Mouse (Mus musculus): Measurements from ENCODE around the gene Dtnb. TPM values are rescaled to one million over a fixed set of nuclear protein-coding genes. Genes with fewer than 3 reads are reported as not detected.

The Dtnb gene
- polyA plus RNA-seq, 1 experiment from 2014 or later: 36.8 TPM

DNA sequence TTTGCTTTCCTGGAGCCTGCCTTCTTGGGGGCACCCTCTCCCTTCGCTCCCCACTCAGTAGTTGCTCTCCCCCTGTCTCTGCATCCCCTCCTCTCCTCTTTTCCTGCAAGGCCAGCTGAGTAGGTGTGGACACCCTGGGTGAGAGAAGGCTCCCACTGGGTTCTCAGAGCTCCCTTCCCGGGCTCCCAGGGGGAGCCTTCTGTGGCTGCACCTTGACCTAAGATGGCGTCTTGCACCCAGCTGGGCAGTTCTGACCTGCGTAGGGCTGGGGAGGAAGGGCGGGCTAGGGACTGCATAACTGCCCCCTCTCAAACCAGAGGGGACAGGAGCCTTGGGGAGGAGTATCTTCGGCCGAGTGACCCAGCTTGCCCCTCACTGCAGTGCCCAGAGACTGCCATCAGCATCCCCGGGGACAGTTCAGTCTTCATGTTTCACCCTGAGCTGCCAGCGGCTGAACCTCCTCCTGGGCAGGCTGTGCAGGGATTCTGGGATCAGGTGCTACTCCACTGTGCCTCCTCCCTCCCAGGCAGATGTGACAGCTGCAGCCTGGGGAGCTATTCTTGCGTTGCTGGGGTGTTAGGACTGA lies 236.3 kb downstream of the Dtnb start:
- H3K27me3 ChIP-seq (replicated peaks; ENCODE audit: control insufficient read depth, insufficient read depth, low read length): no peaks in the 10 kb centered on the region
- peak overlapping the region; percentile 69 for H3K4me2 ChIP-seq (ENCODE audit: low read length)
- H3K9me3 ChIP-seq (ENCODE audit: control insufficient read depth, low read length): no peaks in the 10 kb centered on the region
- H3K4me1 ChIP-seq (replicated peaks; ENCODE audit: control insufficient read depth, insufficient read depth, low read length): peaks cover 40% of the 10 kb centered on the region
- H3K9ac ChIP-seq (replicated peaks; ENCODE audit: low read depth, low read length): peak overlapping the region; percentile 79
- H3K36me3 ChIP-seq (ENCODE audit: control insufficient read depth, insufficient read depth): no peaks in the 10 kb centered on the region
- ATAC-seq: peak; percentile 11; the same call in 1 of the 2 replicates
- H3K4me3 ChIP-seq (replicated peaks; ENCODE audit: low read length): peak overlapping the region; percentile 77
- 3% methylated on average over 10 of the region's 10 CpGs for WGBS
- H3K27ac ChIP-seq (ENCODE audit: low read length): peak overlapping the region; percentile 68

DNA sequence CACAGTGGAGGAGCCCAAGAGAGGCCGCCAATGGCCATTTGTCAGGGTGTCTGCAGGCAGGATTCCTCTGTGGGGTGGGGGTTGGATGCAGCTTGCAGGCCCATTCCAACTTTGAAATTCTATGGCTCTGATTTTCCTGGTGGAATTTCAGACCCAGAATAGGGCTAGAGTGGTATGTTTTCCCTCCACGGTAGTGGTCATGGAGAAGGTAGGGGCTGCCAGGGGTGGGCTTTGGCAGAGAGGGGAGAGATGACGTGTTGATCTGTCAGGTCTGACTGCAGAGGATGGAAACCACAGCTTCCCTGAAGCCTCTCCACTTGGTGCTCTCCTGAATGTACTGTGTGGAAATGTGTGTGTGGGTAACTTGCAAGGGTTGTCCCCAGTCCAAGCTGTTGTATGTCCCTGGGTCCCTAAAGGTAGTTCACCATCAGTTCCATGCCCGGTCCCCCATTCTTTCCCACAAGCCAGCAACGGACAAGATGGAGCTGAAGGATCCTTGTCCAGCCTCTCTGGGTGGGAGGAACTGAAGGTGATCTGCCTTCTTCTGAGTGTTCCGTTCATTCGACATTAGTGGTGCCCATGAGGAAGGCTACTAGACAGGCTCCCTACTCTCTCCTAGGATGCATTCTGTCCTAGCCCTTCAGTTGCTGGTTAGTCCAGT lies 237.5 kb downstream of the Dtnb start:
- Histone ChIP-seq H3K27me3 (replicated peaks; ENCODE audit: control insufficient read depth, insufficient read depth, low read length) (no peaks in the 10 kb centered on the region), H3K4me1 (replicated peaks; ENCODE audit: control insufficient read depth, insufficient read depth, low read length) (peaks cover 40% of the 10 kb centered on the region), H3K36me3 (ENCODE audit: control insufficient read depth, insufficient read depth) (no peaks in the 10 kb centered on the region), H3K9ac (replicated peaks; ENCODE audit: low read depth, low read length) (no peak overlapping the region), H3K27ac (ENCODE audit: low read length) (no peak overlapping the region), H3K4me3 (replicated peaks; ENCODE audit: low read length) (no peak overlapping the region), H3K4me2 (ENCODE audit: low read length) (no peak overlapping the region), H3K9me3 (ENCODE audit: control insufficient read depth, low read length) (no peaks in the 10 kb centered on the region)
- ATAC-seq: no peak
- WGBS: 77% methylated on average over 7 of the region's 7 CpGs

DNA sequence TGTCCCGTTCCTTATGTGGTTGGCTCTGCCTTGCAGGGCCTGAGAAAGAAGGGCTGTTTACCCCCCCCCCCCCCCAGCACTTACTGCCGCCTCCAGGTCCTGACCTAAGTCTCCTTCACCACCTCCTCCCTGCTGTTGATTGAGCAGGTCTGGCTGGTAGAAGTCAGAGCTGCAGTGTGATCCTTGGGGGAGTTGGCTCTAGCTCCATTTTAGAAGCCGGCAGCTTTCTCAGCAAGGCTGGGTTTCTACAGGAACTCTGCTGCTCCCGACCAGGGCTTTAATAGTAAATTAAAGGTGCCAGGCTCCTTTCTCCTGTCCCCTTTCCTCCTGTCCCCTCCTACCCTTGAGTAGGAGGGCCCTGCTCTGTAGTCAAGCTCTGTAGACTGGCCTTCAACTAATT lies 238.3 kb downstream of the Dtnb start:
- no peak overlapping the region for H3K27ac ChIP-seq (ENCODE audit: low read length)
- no peaks in the 10 kb centered on the region for H3K36me3 ChIP-seq (ENCODE audit: control insufficient read depth, insufficient read depth)
- WGBS: 44% methylated on average over 3 of the region's 4 CpGs
- H3K9me3 ChIP-seq (ENCODE audit: control insufficient read depth, low read length): no peaks in the 10 kb centered on the region
- no peak overlapping the region for H3K4me3 ChIP-seq (replicated peaks; ENCODE audit: low read length)
- no peak for ATAC-seq
- H3K27me3 ChIP-seq (replicated peaks; ENCODE audit: control insufficient read depth, insufficient read depth, low read length): no peaks in the 10 kb centered on the region
- H3K4me2 ChIP-seq (ENCODE audit: low read length): no peak overlapping the region
- H3K4me1 ChIP-seq (replicated peaks; ENCODE audit: control insufficient read depth, insufficient read depth, low read length): peaks cover 40% of the 10 kb centered on the region
- H3K9ac ChIP-seq (replicated peaks; ENCODE audit: low read depth, low read length): no peak overlapping the region

DNA sequence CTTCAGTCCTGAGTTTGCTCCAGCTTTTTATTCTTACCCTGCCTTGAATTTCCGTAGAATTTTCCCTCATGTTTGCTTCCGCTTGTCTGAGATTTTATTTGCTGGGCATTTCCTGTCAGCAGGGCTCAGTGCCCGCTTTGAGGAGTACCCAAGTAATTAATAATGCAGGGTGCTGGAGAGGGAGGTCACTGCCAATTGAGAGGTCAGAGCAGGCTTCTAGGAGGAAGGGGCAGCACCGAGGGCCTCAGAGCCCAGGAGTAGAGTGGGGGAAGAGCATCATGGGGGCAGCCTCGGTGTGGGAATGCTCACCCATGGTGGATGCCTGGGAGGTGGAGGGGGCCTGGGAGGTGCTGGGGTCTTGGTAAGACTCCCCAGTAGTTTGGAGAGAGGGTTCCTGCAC lies 239.4 kb downstream of the Dtnb start:
- H3K9me3 ChIP-seq (ENCODE audit: control insufficient read depth, low read length): no peaks in the 10 kb centered on the region
- 15% methylated on average over 5 of the region's 5 CpGs for WGBS
- no peak overlapping the region for H3K4me2 ChIP-seq (ENCODE audit: low read length)

DNA sequence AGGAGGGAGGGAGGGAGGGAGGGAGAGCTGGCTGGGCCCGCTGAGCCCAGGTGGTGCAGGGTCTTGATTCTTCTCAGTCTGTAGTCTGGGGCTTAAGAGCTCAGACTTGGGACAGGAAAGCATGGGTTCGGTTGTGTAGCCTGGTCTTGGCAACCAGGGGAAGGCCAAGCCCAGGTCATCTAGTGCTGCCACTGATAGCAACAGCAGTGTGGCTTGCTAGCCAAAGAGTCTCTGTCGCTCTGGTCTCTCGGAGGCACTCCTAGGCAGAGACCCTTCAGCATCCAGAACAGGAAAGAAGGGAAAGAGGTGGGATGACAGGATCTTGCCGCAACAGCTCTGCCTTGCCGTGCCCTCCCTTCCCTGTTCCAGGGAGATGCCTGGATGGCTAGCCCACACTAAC lies 240.1 kb downstream of the Dtnb start:
- ATAC-seq: no peak
- Histone ChIP-seq H3K27me3 (replicated peaks; ENCODE audit: control insufficient read depth, insufficient read depth, low read length) (no peaks in the 10 kb centered on the region), H3K9ac (replicated peaks; ENCODE audit: low read depth, low read length) (no peak overlapping the region), H3K36me3 (ENCODE audit: control insufficient read depth, insufficient read depth) (no peaks in the 10 kb centered on the region), H3K4me2 (ENCODE audit: low read length) (no peak overlapping the region), H3K4me1 (replicated peaks; ENCODE audit: control insufficient read depth, insufficient read depth, low read length) (peaks cover 36% of the 10 kb centered on the region), H3K4me3 (replicated peaks; ENCODE audit: low read length) (no peak overlapping the region), H3K9me3 (ENCODE audit: control insufficient read depth, low read length) (no peaks in the 10 kb centered on the region), H3K27ac (ENCODE audit: low read length) (no peak overlapping the region)
- 48% methylated on average over 6 of the region's 6 CpGs for WGBS

More for the DNA sequence above, 239.4 kb downstream of the Dtnb start:
- Histone ChIP-seq H3K27me3 (replicated peaks; ENCODE audit: control insufficient read depth, insufficient read depth, low read length) (no peaks in the 10 kb centered on the region), H3K4me1 (replicated peaks; ENCODE audit: control insufficient read depth, insufficient read depth, low read length) (peaks cover 36% of the 10 kb centered on the region), H3K4me3 (replicated peaks; ENCODE audit: low read length) (no peak overlapping the region), H3K36me3 (ENCODE audit: control insufficient read depth, insufficient read depth) (no peaks in the 10 kb centered on the region), H3K9ac (replicated peaks; ENCODE audit: low read depth, low read length) (no peak overlapping the region), H3K27ac (ENCODE audit: low read length) (no peak overlapping the region)
- no peak for ATAC-seq

DNA sequence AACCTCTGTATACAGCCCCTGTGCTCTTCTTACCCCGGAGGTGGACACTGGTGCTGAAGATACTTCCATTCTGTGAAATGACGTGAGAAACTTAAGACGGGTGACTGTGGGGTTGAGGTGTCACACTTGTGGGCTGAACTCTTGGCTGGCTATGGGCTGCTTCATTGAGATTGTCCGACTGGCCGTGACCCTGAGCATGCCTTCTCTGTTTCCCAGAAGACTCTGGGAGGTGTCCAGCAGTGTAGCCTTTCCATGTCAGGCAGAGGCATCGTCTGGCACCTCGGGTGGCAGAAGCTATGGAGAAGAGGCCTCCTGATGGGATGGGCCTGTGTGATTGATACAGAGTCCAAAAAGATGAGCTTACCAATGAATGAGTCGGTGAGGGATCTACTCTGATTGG lies 241.0 kb downstream of the Dtnb start:
- 92% methylated on average over 8 of the region's 8 CpGs for WGBS
- no peak for ATAC-seq
- Histone ChIP-seq H3K4me1 (replicated peaks; ENCODE audit: control insufficient read depth, insufficient read depth, low read length) (peaks cover 38% of the 10 kb centered on the region), H3K27ac (ENCODE audit: low read length) (no peak overlapping the region), H3K9ac (replicated peaks; ENCODE audit: low read depth, low read length) (no peak overlapping the region), H3K4me3 (replicated peaks; ENCODE audit: low read length) (no peak overlapping the region), H3K27me3 (replicated peaks; ENCODE audit: control insufficient read depth, insufficient read depth, low read length) (no peaks in the 10 kb centered on the region), H3K9me3 (ENCODE audit: control insufficient read depth, low read length) (no peaks in the 10 kb centered on the region), H3K36me3 (ENCODE audit: control insufficient read depth, insufficient read depth) (no peaks in the 10 kb centered on the region), H3K4me2 (ENCODE audit: low read length) (no peak overlapping the region)

DNA sequence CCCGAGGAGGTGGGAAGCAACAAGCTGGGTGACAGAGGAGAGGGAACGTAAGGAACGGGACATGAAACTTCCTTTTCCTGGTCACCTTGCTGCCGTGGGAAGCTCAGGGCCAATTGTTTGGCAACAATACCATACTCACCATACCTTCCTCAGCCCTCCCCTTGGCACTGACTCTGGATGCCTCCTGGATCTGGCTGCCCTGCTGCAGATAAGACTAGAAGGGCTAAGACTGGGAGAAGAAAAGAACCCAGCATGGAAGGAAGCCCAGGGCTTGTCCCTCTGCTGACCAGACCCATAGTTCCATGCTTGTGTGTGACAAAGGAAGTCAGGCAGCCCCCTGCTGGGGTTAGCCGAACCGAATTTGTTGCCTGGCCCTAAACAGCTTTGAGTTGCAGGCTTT lies 243.2 kb downstream of the Dtnb start:
- H3K9me3 ChIP-seq (ENCODE audit: control insufficient read depth, low read length): no peaks in the 10 kb centered on the region
- H3K36me3 ChIP-seq (ENCODE audit: control insufficient read depth, insufficient read depth): no peaks in the 10 kb centered on the region
- no peak overlapping the region for H3K9ac ChIP-seq (replicated peaks; ENCODE audit: low read depth, low read length)
- no peak overlapping the region for H3K4me3 ChIP-seq (replicated peaks; ENCODE audit: low read length)
- no peak for ATAC-seq
- no peak overlapping the region for H3K4me2 ChIP-seq (ENCODE audit: low read length)
- WGBS: 34% methylated on average over 6 of the region's 6 CpGs
- no peak overlapping the region for H3K27ac ChIP-seq (ENCODE audit: low read length)
- H3K27me3 ChIP-seq (replicated peaks; ENCODE audit: control insufficient read depth, insufficient read depth, low read length): no peaks in the 10 kb centered on the region
- peaks cover 28% of the 10 kb centered on the region for H3K4me1 ChIP-seq (replicated peaks; ENCODE audit: control insufficient read depth, insufficient read depth, low read length)

DNA sequence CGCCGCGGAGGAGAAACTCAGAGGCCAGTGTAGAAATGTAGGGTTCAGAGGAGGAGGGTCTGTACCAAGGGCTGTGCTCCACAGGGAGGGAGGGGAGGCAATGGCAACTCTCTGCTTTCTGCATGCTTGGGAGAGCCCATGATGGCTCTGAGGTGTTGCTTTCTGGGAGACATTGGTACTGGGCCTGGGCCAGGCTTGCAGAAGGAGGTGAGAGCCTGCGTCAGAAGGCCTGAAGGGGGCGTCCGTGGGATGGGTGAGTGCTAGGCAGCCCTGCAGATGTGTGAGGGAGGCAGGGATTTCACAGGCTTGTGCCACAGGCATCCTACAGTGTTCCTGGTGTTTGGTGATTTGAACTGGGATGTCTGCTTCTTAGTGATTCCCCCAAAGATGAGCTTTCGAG lies 244.9 kb downstream of the Dtnb start:
- Histone ChIP-seq H3K9ac (replicated peaks; ENCODE audit: low read depth, low read length) (no peak overlapping the region), H3K4me2 (ENCODE audit: low read length) (no peak overlapping the region), H3K4me1 (replicated peaks; ENCODE audit: control insufficient read depth, insufficient read depth, low read length) (peaks cover 15% of the 10 kb centered on the region), H3K27me3 (replicated peaks; ENCODE audit: control insufficient read depth, insufficient read depth, low read length) (no peaks in the 10 kb centered on the region), H3K36me3 (ENCODE audit: control insufficient read depth, insufficient read depth) (no peaks in the 10 kb centered on the region), H3K4me3 (replicated peaks; ENCODE audit: low read length) (no peak overlapping the region), H3K9me3 (ENCODE audit: control insufficient read depth, low read length) (no peaks in the 10 kb centered on the region), H3K27ac (ENCODE audit: low read length) (no peak overlapping the region)
- WGBS: 57% methylated on average over 7 of the region's 7 CpGs
- no peak for ATAC-seq

DNA sequence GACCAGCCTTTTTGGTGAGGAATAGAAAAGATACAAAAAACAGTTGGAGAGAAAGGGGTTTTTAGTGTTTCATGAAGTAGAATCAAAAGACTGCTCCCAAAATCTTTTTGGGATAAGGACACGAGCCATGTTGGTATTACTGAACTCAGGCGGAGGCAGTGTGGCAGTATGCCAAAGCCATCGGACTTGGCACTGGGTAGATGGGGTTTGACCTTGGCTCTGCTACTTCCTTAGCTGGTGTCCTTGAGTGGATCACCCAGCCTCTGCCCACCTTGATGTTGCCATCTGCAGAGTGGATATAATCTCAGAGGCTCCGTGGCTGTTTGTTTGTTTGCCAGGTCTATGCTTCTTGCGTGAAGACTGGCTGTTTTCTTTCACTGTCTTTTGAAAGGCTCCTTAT lies 245.4 kb downstream of the Dtnb start:
- Histone ChIP-seq H3K4me2 (ENCODE audit: low read length) (no peak overlapping the region), H3K27me3 (replicated peaks; ENCODE audit: control insufficient read depth, insufficient read depth, low read length) (no peaks in the 10 kb centered on the region), H3K4me1 (replicated peaks; ENCODE audit: control insufficient read depth, insufficient read depth, low read length) (peaks cover 15% of the 10 kb centered on the region), H3K9ac (replicated peaks; ENCODE audit: low read depth, low read length) (no peak overlapping the region), H3K4me3 (replicated peaks; ENCODE audit: low read length) (no peak overlapping the region), H3K36me3 (ENCODE audit: control insufficient read depth, insufficient read depth) (no peaks in the 10 kb centered on the region), H3K9me3 (ENCODE audit: control insufficient read depth, low read length) (no peaks in the 10 kb centered on the region), H3K27ac (ENCODE audit: low read length) (no peak overlapping the region)
- no peak for ATAC-seq
- WGBS: 54% methylated on average over 5 of the region's 5 CpGs
